Mouse (Mus musculus) G1E (cell line): ENCODE results near the gene Chmp4b. TPM values are rescaled to one million over a fixed set of nuclear protein-coding genes. Genes with fewer than 3 reads are reported as not detected.

ENCODE experiments used
- ATAC-seq: 2 replicates; pipeline ENCODE4 v1.8.0; 2016; ENCODE audit warnings: mild to moderate bottlenecking; ENCODE audit not compliant: insufficient number of reproducible peaks, poor library complexity, low FRiP score, severe bottlenecking; ENCODE audit errors: extremely low read depth
- DNase-seq: peaks from one replicate; pipeline ENCODE4 v3.0.0; 2012; ENCODE audit warnings: low spot score
- H3K27me3 ChIP-seq: 2 replicates; pipeline ENCODE4 v1.6.1; 2012; ENCODE audit warnings: mild to moderate bottlenecking, low read length, inconsistent platforms; ENCODE audit not compliant: insufficient read depth
- H3K36me3 ChIP-seq: replicated peaks from 2 replicates; pipeline ENCODE3; 2012; ENCODE audit warnings: mild to moderate bottlenecking, inconsistent platforms
- H3K4me1 ChIP-seq: 2 replicates; pipeline ENCODE4 v1.6.1; 2012; ENCODE audit warnings: low read depth, low read length, inconsistent platforms, mixed read lengths; ENCODE audit not compliant: insufficient read depth
- H3K4me3 ChIP-seq: 2 replicates; pipeline ENCODE4 v1.5.1; 2012; ENCODE audit warnings: low read depth, mild to moderate bottlenecking, inconsistent platforms, low read length, moderate library complexity, mixed read lengths
- H3K9me3 ChIP-seq: replicated peaks from 2 replicates; pipeline ENCODE4 v1.6.1; 2012; ENCODE audit warnings: inconsistent platforms
- CTCF ChIP-seq: IDR thresholded peaks from 2 replicates; pipeline ENCODE4 v1.5.1; 2012; ENCODE audit warnings: low read depth, low read length, inconsistent platforms, mixed read lengths
- GATA1 ChIP-seq: IDR thresholded peaks from 2 replicates; pipeline ENCODE4 v1.6.1; 2012; ENCODE audit warnings: borderline replicate concordance, low read length, inconsistent platforms, mixed read lengths
- GATA2 ChIP-seq: IDR thresholded peaks from 2 replicates; pipeline ENCODE4 v1.6.1; 2012; ENCODE audit warnings: low read depth, low read length, inconsistent platforms, borderline replicate concordance
- POLR2AphosphoS5 ChIP-seq: IDR thresholded peaks from 2 replicates; pipeline ENCODE4 v1.6.1; 2012; ENCODE audit warnings: low read depth, low read length, inconsistent platforms; ENCODE audit not compliant: insufficient replicate concordance
- TAL1 ChIP-seq: conservative IDR thresholded peaks from 2 replicates; pipeline ENCODE4 v1.6.1; 2012; ENCODE audit warnings: low read depth, low read length, inconsistent platforms, mixed read lengths
- polyA plus RNA-seq: library from polyadenylated mRNA; stranded (reverse); fragments of >175 nt; gene quantifications from 2 replicates; pipeline ENCODE4 v1.2.3, GENCODE M21; 2012
- total RNA-seq, 2 experiments: library from RNA; stranded (forward) in 1 of 2; stranded (reverse) in 1 of 2; fragments of 200-1000 nt in 1 of 2; fragments of >200 nt in 1 of 2; fragmentation: Nextera tagmentation in 1 of 2; gene quantifications; 2 replicates each; pipeline ENCODE4 v1.2.3; 2014 to 2017

Chmp4b gene
- total and polyA plus RNA-seq, 3 experiments, result 57.9 to 110 (median 99.8) TPM

DNA sequence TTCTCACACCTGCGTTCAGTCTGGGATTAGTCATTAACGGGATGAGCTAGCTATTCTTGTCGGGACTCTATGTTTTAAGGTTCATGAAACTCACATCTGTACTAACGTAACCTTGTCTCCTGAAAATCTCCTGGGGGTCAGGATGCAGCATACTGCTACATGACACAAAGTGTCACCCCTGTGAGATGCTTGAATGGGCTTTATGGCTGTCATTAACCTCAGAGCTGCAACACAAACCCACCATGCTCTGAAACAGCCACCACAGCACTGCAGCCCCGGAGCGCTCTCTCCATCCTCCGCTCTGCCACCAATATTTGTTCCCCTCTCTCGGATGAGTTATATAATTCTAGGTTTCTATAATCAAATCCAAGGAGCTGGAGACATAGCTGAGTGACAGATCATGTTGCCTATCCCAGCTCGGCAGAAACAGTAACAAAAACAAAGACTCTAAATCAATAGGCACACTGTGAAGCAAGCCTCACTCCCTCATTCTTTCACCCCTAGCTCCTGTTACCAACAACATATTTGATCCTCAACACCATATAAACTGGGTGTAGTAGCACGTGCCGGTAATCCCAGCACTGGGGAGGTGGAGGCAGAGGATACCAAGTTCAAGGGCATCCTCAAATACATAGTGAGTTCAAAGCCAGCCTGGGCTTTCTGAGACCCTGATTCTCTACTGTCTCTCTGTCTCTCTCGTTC lies 67.5 kb downstream of the Chmp4b start:
- Histone ChIP-seq H3K4me1 (peaks cover 4% of the 10 kb centered on the region), H3K9me3 (no peaks in the 10 kb centered on the region), H3K36me3 (no peaks in the 10 kb centered on the region), H3K4me3 (no peak overlapping the region), H3K27me3 (peaks cover 44% of the 10 kb centered on the region)
- DNase-seq (no peak), ATAC-seq (no peak)
- no peak for TF ChIP-seq GATA2
- TF ChIP-seq CTCF, result no peak
- TF ChIP-seq TAL1, result no peak
- no peak for TF ChIP-seq GATA1
- TF ChIP-seq POLR2AphosphoS5, result no peak

- Histone ChIP-seq H3K9me3 (no peaks in the 10 kb centered on the region), H3K4me1 (peaks cover 4% of the 10 kb centered on the region), H3K4me3 (no peak overlapping the region), H3K27me3 (peaks cover 44% of the 10 kb centered on the region), H3K36me3 (no peaks in the 10 kb centered on the region)
- TF ChIP-seq CTCF (no peak), GATA2 (no peak), GATA1 (no peak), POLR2AphosphoS5 (no peak)
- ATAC-seq (no peak), DNase-seq (no peak)
These were observed 68.8 kb downstream of the Chmp4b start for GRCm38 (mm10) chr2:154720315-154720714.

DNA sequence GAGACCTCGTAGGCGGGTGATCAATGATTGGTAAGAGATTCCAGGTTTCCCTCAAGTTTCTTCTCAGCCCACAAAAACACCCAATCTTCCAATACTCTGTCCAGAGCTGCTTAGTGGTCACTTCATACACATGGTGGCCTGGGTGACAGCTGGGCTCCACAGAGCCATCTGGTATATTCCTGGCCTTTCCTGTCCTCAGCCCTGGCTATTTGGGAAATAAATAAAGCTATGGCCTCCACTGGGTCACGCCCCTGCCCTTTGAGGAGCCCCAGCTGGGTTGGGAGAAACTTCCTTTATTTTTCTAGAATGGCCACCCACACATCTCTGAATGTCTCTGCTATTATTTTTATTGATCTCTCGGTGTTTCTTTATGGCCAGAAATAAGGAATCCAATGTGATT lies 72.0 kb downstream of the Chmp4b start:
- Histone ChIP-seq H3K9me3 (no peaks in the 10 kb centered on the region), H3K27me3 (peaks cover 33% of the 10 kb centered on the region), H3K36me3 (no peaks in the 10 kb centered on the region), H3K4me3 (no peak overlapping the region), H3K4me1 (peaks cover 4% of the 10 kb centered on the region)
- DNase-seq (no peak), ATAC-seq (no peak)
- TF ChIP-seq TAL1, result no peak
- TF ChIP-seq CTCF, result no peak
- TF ChIP-seq GATA2, result no peak
- no peak for TF ChIP-seq GATA1
- no peak for TF ChIP-seq POLR2AphosphoS5

GRCm38 (mm10) chr2:154729737-154730136 lies 78.2 kb downstream of the Chmp4b start:
- TF ChIP-seq POLR2AphosphoS5, result no peak
- H3K4me3 ChIP-seq, result no peak overlapping the region
- H3K27me3 ChIP-seq, result peaks cover 28% of the 10 kb centered on the region
- peaks cover 3% of the 10 kb centered on the region; the same call in 1 of the 2 replicates for H3K4me1 ChIP-seq
- no peak for DNase-seq
- H3K36me3 ChIP-seq, result no peaks in the 10 kb centered on the region
- no peaks in the 10 kb centered on the region for H3K9me3 ChIP-seq
- no peak for ATAC-seq

GRCm38 (mm10) chr2:154730841-154731240 lies 79.3 kb downstream of the Chmp4b start:
- Histone ChIP-seq H3K4me3 (no peak overlapping the region), H3K27me3 (peaks cover 32% of the 10 kb centered on the region), H3K36me3 (no peaks in the 10 kb centered on the region), H3K9me3 (no peaks in the 10 kb centered on the region), H3K4me1 (peaks cover 3% of the 10 kb centered on the region; the same call in 1 of the 2 replicates)
- DNase-seq (no peak), ATAC-seq (no peak)
- TF ChIP-seq POLR2AphosphoS5 (no peak), TAL1 (no peak), CTCF (no peak), GATA1 (no peak), GATA2 (no peak)

- Histone ChIP-seq H3K9me3 (no peaks in the 10 kb centered on the region), H3K27me3 (peaks cover 35% of the 10 kb centered on the region), H3K4me1 (peaks cover 3% of the 10 kb centered on the region; the same call in 1 of the 2 replicates), H3K4me3 (no peak overlapping the region), H3K36me3 (no peaks in the 10 kb centered on the region)
- DNase-seq (no peak), ATAC-seq (no peak)
- TF ChIP-seq GATA1 (no peak), POLR2AphosphoS5 (no peak), TAL1 (no peak), GATA2 (no peak), CTCF (no peak)
These were observed 80.4 kb downstream of the Chmp4b start for GRCm38 (mm10) chr2:154731916-154732315.

- Histone ChIP-seq H3K27me3 (peaks cover 35% of the 10 kb centered on the region), H3K36me3 (no peaks in the 10 kb centered on the region), H3K9me3 (no peaks in the 10 kb centered on the region), H3K4me3 (no peak overlapping the region), H3K4me1 (peaks cover 3% of the 10 kb centered on the region; the same call in 1 of the 2 replicates)
- DNase-seq, result no peak
- ATAC-seq, result no peak
- TF ChIP-seq CTCF (no peak), GATA1 (no peak), TAL1 (no peak), POLR2AphosphoS5 (no peak), GATA2 (no peak)
These were observed 81.1 kb downstream of the Chmp4b start for GRCm38 (mm10) chr2:154732503-154733141.
